Mouse (Mus musculus): ENCODE measurements around the gene Dnajc13.

Dnajc13 gene

GRCm38 (mm10) chr9:104183181-104183580 is 79.5 kb downstream of the Dnajc13 start:
- no peak for DNase-seq (ENCODE audit: low spot score in 2 of 2)

GRCm38 (mm10) chr9:104182328-104182727 is 80.4 kb downstream of the Dnajc13 start:
- no peak for DNase-seq (ENCODE audit: low spot score in 2 of 2)

- DNase-seq (ENCODE audit: low spot score in 2 of 2) = no peak
Measured at GRCm38 (mm10) chr9:104181626-104182025, 81.1 kb downstream of the Dnajc13 start.

- no peak for DNase-seq (ENCODE audit: low spot score in 2 of 2)
Measured at GRCm38 (mm10) chr9:104180046-104180445, 82.7 kb downstream of the Dnajc13 start.

GRCm38 (mm10) chr9:104172342-104172741 is 90.4 kb downstream of the Dnajc13 start:
- DNase-seq (ENCODE audit: low spot score in 2 of 2) = no peak

GRCm38 (mm10) chr9:104171651-104172050 is 91.1 kb downstream of the Dnajc13 start:
- no peak for DNase-seq (ENCODE audit: low spot score in 2 of 2)

GRCm38 (mm10) chr9:104169986-104170385 is 92.7 kb downstream of the Dnajc13 start:
- DNase-seq (ENCODE audit: low spot score in 2 of 2) = no peak

GRCm38 (mm10) chr9:104165926-104166325 is 96.8 kb downstream of the Dnajc13 start:
- no peak for DNase-seq (ENCODE audit: low spot score in 2 of 2)

- no peak for DNase-seq (ENCODE audit: low spot score in 2 of 2)
Measured at GRCm38 (mm10) chr9:104164194-104164593, 98.5 kb downstream of the Dnajc13 start.

- DNase-seq (ENCODE audit: low spot score in 2 of 2) = no peak
Measured at GRCm38 (mm10) chr9:104161117-104161516, 101.6 kb downstream of the Dnajc13 start.

GRCm38 (mm10) chr9:104157291-104157690 is 105.4 kb downstream of the Dnajc13 start:
- no peak for DNase-seq (ENCODE audit: low spot score in 2 of 2)

- DNase-seq (ENCODE audit: low spot score in 2 of 2) = no peak
Measured at GRCm38 (mm10) chr9:104156506-104156905, 106.2 kb downstream of the Dnajc13 start.

GRCm38 (mm10) chr9:104155100-104155715 is 107.5 kb downstream of the Dnajc13 start:
- no peak for DNase-seq (ENCODE audit: low spot score in 2 of 2)

- no peak for DNase-seq (ENCODE audit: low spot score in 2 of 2)
Measured at GRCm38 (mm10) chr9:104152121-104152520, 110.6 kb downstream of the Dnajc13 start.

GRCm38 (mm10) chr9:104148969-104149368 is 113.8 kb downstream of the Dnajc13 start:
- DNase-seq (ENCODE audit: low spot score in 2 of 2) = no peak

- no peak for DNase-seq (ENCODE audit: low spot score in 2 of 2)
Measured at GRCm38 (mm10) chr9:104146683-104147082, 116.0 kb downstream of the Dnajc13 start.

- no peak for DNase-seq (ENCODE audit: low spot score in 2 of 2)
Measured at GRCm38 (mm10) chr9:104144314-104144996, 118.3 kb downstream of the Dnajc13 start.

GRCm38 (mm10) chr9:104142805-104143204 is 119.9 kb downstream of the Dnajc13 start:
- no peak for DNase-seq (ENCODE audit: low spot score in 2 of 2)

GRCm38 (mm10) chr9:104140351-104140750 is 122.4 kb downstream of the Dnajc13 start:
- no peak for DNase-seq (ENCODE audit: low spot score in 2 of 2)

- no peak for DNase-seq (ENCODE audit: low spot score in 2 of 2)
Measured at GRCm38 (mm10) chr9:104130141-104130755, 132.5 kb downstream of the Dnajc13 start.

- no peak for DNase-seq (ENCODE audit: low spot score in 2 of 2)
Measured at GRCm38 (mm10) chr9:104128110-104128509, 134.6 kb downstream of the Dnajc13 start.

- DNase-seq (ENCODE audit: low spot score in 2 of 2) = no peak
Measured at GRCm38 (mm10) chr9:104126833-104127232, 135.9 kb downstream of the Dnajc13 start, which contains the start of gene Ackr4. Ackr4 (minus strand) TSS chr9:104126933.

- no peak for DNase-seq (ENCODE audit: low spot score in 2 of 2)
Measured at GRCm38 (mm10) chr9:104123622-104124021, 139.1 kb downstream of the Dnajc13 start.
